Mouse (Mus musculus): ENCODE data around the gene Kcp.

GRCm38 (mm10) chr6:29530050-29530449, 22.3 kb upstream of the Kcp start:
- no peak for TF ChIP-seq CTCF (conservative IDR thresholded peaks at IDR 0.05; ENCODE audit: insufficient read depth, insufficient read length, low read depth, low read length)
- TF ChIP-seq POLR2A (IDR thresholded peaks at IDR 0.05; ENCODE audit: low read depth, low read length): no peak

Data from kidney, adult 2 months (tissue).